Mouse (Mus musculus) heart, embryonic 16.5 days (tissue): ENCODE results near the gene Sorcs2. TPM values are rescaled to one million over a fixed set of nuclear protein-coding genes. Genes with fewer than 3 reads are reported as not detected.

Source experiments
- ATAC-seq: fragments of 200-750 bp; cut with Nextera tagmentation; replicated peaks from 2 replicates; pipeline ENCODE4 v1.8.0; 2017; ENCODE audit warnings: moderate number of reproducible peaks; ENCODE audit not compliant: insufficient read depth, low FRiP score; ENCODE audit errors: extremely low read depth
- H3K27ac ChIP-seq: fragments of 300-500 bp; sonication (generic); 2 replicates; pipeline ENCODE4 v1.5.1; 2014; ENCODE audit warnings: mild to moderate bottlenecking, low read length, control low read depth, moderate library complexity
- H3K27me3 ChIP-seq: fragments of 300-500 bp; sonication (generic); 2 replicates; pipeline ENCODE4 v1.6.1; 2014; ENCODE audit warnings: low read length, mixed read lengths; ENCODE audit not compliant: control insufficient read depth, insufficient read depth
- H3K36me3 ChIP-seq: fragments of 300-500 bp; sonication (generic); 2 replicates; pipeline ENCODE4 v1.6.1; 2014; ENCODE audit not compliant: control insufficient read depth, insufficient read depth
- H3K4me1 ChIP-seq: fragments of 300-500 bp; sonication (generic); 2 replicates; pipeline ENCODE4 v1.6.1; 2014; ENCODE audit warnings: low read length, mixed read lengths; ENCODE audit not compliant: control insufficient read depth, insufficient read depth
- H3K4me2 ChIP-seq: fragments of 300-500 bp; sonication (generic); 2 replicates; pipeline ENCODE4 v1.6.1; 2014; ENCODE audit warnings: low read depth, mild to moderate bottlenecking, control low read depth, low read length
- H3K4me3 ChIP-seq: fragments of 300-500 bp; sonication (generic); 2 replicates; pipeline ENCODE4 v1.5.1; 2014; ENCODE audit warnings: mild to moderate bottlenecking, control low read depth, low read length
- H3K9ac ChIP-seq: fragments of 300-500 bp; sonication (generic); 2 replicates; pipeline ENCODE4 v1.6.1; 2014; ENCODE audit warnings: low read length, control low read depth
- H3K9me3 ChIP-seq: fragments of 300-500 bp; sonication (generic); replicated peaks from 2 replicates; pipeline ENCODE4 v1.6.1; 2016; ENCODE audit warnings: low read length; ENCODE audit not compliant: control insufficient read depth
- WGBS: fragments of 180-500 bp; shearing (Covaris S2); extraction: QIAGEN DNeasy Blood & Tissue Kit; methylation state at CpG from one replicate; pipeline ENCODE4 v1.1.7; 2014; 5-methylcytosine and 5-hydroxymethylcytosine counted together
- polyA plus RNA-seq: library from polyadenylated mRNA; unstranded; fragments of >200 nt; fragmentation: Nextera tagmentation; extraction: Ambion mirVana; gene quantifications from 2 replicates; pipeline ENCODE4 v1.2.1, GENCODE M21; 2015

Gene Sorcs2
- polyA plus RNA-seq, 1 experiment from 2014 or later: 8.2 TPM

- ATAC-seq: no peak
- H3K27ac ChIP-seq: no peak overlapping the region
- H3K9ac ChIP-seq: no peak overlapping the region
- H3K27me3 ChIP-seq: no peaks in the 10 kb centered on the region
- H3K36me3 ChIP-seq: no peaks in the 10 kb centered on the region
- H3K4me3 ChIP-seq: no peak overlapping the region
- no peak overlapping the region for H3K4me2 ChIP-seq
- H3K4me1 ChIP-seq: peaks cover 6% of the 10 kb centered on the region
- H3K9me3 ChIP-seq: no peaks in the 10 kb centered on the region
- WGBS: 52% methylated on average over 1 of the region's 1 CpGs
Observed at GRCm38 (mm10) chr5:36199519-36199918, 198.4 kb downstream of the Sorcs2 start.

- Histone ChIP-seq H3K4me1 (peaks cover 4% of the 10 kb centered on the region; the same call in 1 of the 2 replicates), H3K27me3 (no peaks in the 10 kb centered on the region), H3K36me3 (no peaks in the 10 kb centered on the region), H3K4me2 (no peak overlapping the region), H3K9me3 (no peaks in the 10 kb centered on the region), H3K4me3 (no peak overlapping the region), H3K27ac (no peak overlapping the region), H3K9ac (no peak overlapping the region)
- no peak for ATAC-seq
- WGBS: 89% methylated on average over 4 of the region's 4 CpGs
Observed at GRCm38 (mm10) chr5:36195436-36195835, 202.5 kb downstream of the Sorcs2 start.

- H3K4me1 ChIP-seq: peaks cover 4% of the 10 kb centered on the region; the same call in 1 of the 2 replicates
- no peaks in the 10 kb centered on the region for H3K27me3 ChIP-seq
- WGBS: 61% methylated on average over 4 of the region's 4 CpGs
- no peak overlapping the region for H3K4me3 ChIP-seq
- H3K36me3 ChIP-seq: no peaks in the 10 kb centered on the region
- H3K27ac ChIP-seq: no peak overlapping the region
- no peak for ATAC-seq
- no peak overlapping the region for H3K4me2 ChIP-seq
- H3K9me3 ChIP-seq: no peaks in the 10 kb centered on the region
- H3K9ac ChIP-seq: no peak overlapping the region
Observed at GRCm38 (mm10) chr5:36194631-36195030, 203.3 kb downstream of the Sorcs2 start.

- Histone ChIP-seq H3K4me3 (no peak overlapping the region), H3K27me3 (no peaks in the 10 kb centered on the region), H3K27ac (no peak overlapping the region), H3K4me2 (no peak overlapping the region), H3K36me3 (no peaks in the 10 kb centered on the region), H3K9me3 (no peaks in the 10 kb centered on the region), H3K4me1 (peaks cover 4% of the 10 kb centered on the region; the same call in 1 of the 2 replicates), H3K9ac (no peak overlapping the region)
- WGBS: 75% methylated on average over 2 of the region's 2 CpGs
- no peak for ATAC-seq
Observed at GRCm38 (mm10) chr5:36192677-36193076, 205.3 kb downstream of the Sorcs2 start.

GRCm38 (mm10) chr5:36191876-36192275 is 206.1 kb downstream of the Sorcs2 start:
- H3K27me3 ChIP-seq: no peaks in the 10 kb centered on the region
- H3K9ac ChIP-seq: no peak overlapping the region
- H3K4me1 ChIP-seq: peaks cover 4% of the 10 kb centered on the region; the same call in 1 of the 2 replicates
- H3K4me2 ChIP-seq: no peak overlapping the region
- no peak overlapping the region for H3K27ac ChIP-seq
- no peak for ATAC-seq
- no peaks in the 10 kb centered on the region for H3K36me3 ChIP-seq
- WGBS: 83% methylated on average over 3 of the region's 3 CpGs
- no peaks in the 10 kb centered on the region for H3K9me3 ChIP-seq
- no peak overlapping the region for H3K4me3 ChIP-seq

- no peaks in the 10 kb centered on the region for H3K9me3 ChIP-seq
- H3K36me3 ChIP-seq: no peaks in the 10 kb centered on the region
- no peak overlapping the region for H3K4me2 ChIP-seq
- H3K4me1 ChIP-seq: peaks cover 4% of the 10 kb centered on the region; the same call in 1 of the 2 replicates
- ATAC-seq: no peak
- H3K9ac ChIP-seq: no peak overlapping the region
- 77% methylated on average over 4 of the region's 4 CpGs for WGBS
- no peak overlapping the region for H3K27ac ChIP-seq
- H3K27me3 ChIP-seq: no peaks in the 10 kb centered on the region
- H3K4me3 ChIP-seq: no peak overlapping the region
Observed at GRCm38 (mm10) chr5:36191285-36191684, 206.7 kb downstream of the Sorcs2 start.

GRCm38 (mm10) chr5:36188310-36188709 is 209.6 kb downstream of the Sorcs2 start:
- WGBS: 78% methylated on average over 4 of the region's 4 CpGs
- H3K4me1 ChIP-seq: no peaks in the 10 kb centered on the region
- H3K36me3 ChIP-seq: no peaks in the 10 kb centered on the region
- H3K27me3 ChIP-seq: no peaks in the 10 kb centered on the region
- no peak overlapping the region for H3K27ac ChIP-seq
- H3K9me3 ChIP-seq: no peaks in the 10 kb centered on the region
- H3K4me2 ChIP-seq: no peak overlapping the region
- ATAC-seq: no peak
- no peak overlapping the region for H3K4me3 ChIP-seq
- H3K9ac ChIP-seq: no peak overlapping the region

GRCm38 (mm10) chr5:36186294-36187053 is 211.5 kb downstream of the Sorcs2 start:
- H3K4me3 ChIP-seq: no peak overlapping the region
- no peaks in the 10 kb centered on the region for H3K9me3 ChIP-seq
- H3K36me3 ChIP-seq: no peaks in the 10 kb centered on the region
- ATAC-seq: no peak
- no peaks in the 10 kb centered on the region for H3K4me1 ChIP-seq
- H3K4me2 ChIP-seq: no peak overlapping the region
- H3K27ac ChIP-seq: no peak overlapping the region
- H3K9ac ChIP-seq: no peak overlapping the region
- WGBS: 60% methylated on average over 8 of the region's 8 CpGs
- no peaks in the 10 kb centered on the region for H3K27me3 ChIP-seq

- no peak overlapping the region for H3K4me2 ChIP-seq
- WGBS: 78% methylated on average over 7 of the region's 7 CpGs
- ATAC-seq: no peak
Observed at GRCm38 (mm10) chr5:36182326-36182725, 215.6 kb downstream of the Sorcs2 start.

More at GRCm38 (mm10) chr5:36182326-36182725, 215.6 kb downstream of the Sorcs2 start:
- H3K36me3 ChIP-seq: no peaks in the 10 kb centered on the region
- H3K27me3 ChIP-seq: no peaks in the 10 kb centered on the region
- H3K9ac ChIP-seq: no peak overlapping the region
- no peaks in the 10 kb centered on the region for H3K4me1 ChIP-seq
- H3K4me3 ChIP-seq: no peak overlapping the region
- no peak overlapping the region for H3K27ac ChIP-seq
- no peaks in the 10 kb centered on the region for H3K9me3 ChIP-seq
